Mouse (Mus musculus) left cerebral cortex, postnatal 25 days (tissue): ENCODE measurements around the gene Pithd1. TPM values are rescaled to one million over a fixed set of nuclear protein-coding genes. Genes with fewer than 3 reads are reported as not detected.
"Not testable (repeated sequence)": the region's sequence is repeated elsewhere in the genome, so short reads cannot be mapped to it uniquely, and the experiment has no call there.

Experiments
- DNase-seq, 2 experiments: peaks; one replicate each; pipeline ENCODE4 v3.0.0; 2022; ENCODE audit warnings: low spot score in 2 of 2, mixed read lengths in 1 of 2
- intact Hi-C: fragments of 180-260 bp; cut with DNase I; formaldehyde crosslinking; loops from one replicate; pipeline ENCODE4 v1.15.1; 2025
- total RNA-seq, 2 experiments: library from RNA; stranded (reverse); gene quantifications; 2 replicates each; pipeline ENCODE4 v1.2.3; 2021

Pithd1 gene
- total RNA-seq, 2 experiments from 2014 or later = 82.1 to 84.3 TPM

- DNase-seq = no peak
- intact Hi-C loops = no loop called here
Measured at GRCm38 (mm10) chr4:135993941-135994340, 6.9 kb upstream of the Pithd1 start.

GRCm38 (mm10) chr4:135987714-135988113 is 650 bp upstream of the Pithd1 start:
- peak in 1 of 2 experiments; percentile 58 for DNase-seq
- intact Hi-C loops = no loop called here

- DNase-seq = no peak
- intact Hi-C loops = no loop called here
Measured at GRCm38 (mm10) chr4:135986301-135986942, 642 bp downstream of the Pithd1 start.

- DNase-seq = no peak
- intact Hi-C loops = no loop called here
Measured at GRCm38 (mm10) chr4:135985769-135986168, 1.3 kb downstream of the Pithd1 start.

- no peak for DNase-seq
- intact Hi-C loops = no loop called here
Measured at GRCm38 (mm10) chr4:135985193-135985592, 1.9 kb downstream of the Pithd1 start.

- no peak for DNase-seq
Measured at GRCm38 (mm10) chr4:135984556-135984955, 2.5 kb downstream of the Pithd1 start.

DNA sequence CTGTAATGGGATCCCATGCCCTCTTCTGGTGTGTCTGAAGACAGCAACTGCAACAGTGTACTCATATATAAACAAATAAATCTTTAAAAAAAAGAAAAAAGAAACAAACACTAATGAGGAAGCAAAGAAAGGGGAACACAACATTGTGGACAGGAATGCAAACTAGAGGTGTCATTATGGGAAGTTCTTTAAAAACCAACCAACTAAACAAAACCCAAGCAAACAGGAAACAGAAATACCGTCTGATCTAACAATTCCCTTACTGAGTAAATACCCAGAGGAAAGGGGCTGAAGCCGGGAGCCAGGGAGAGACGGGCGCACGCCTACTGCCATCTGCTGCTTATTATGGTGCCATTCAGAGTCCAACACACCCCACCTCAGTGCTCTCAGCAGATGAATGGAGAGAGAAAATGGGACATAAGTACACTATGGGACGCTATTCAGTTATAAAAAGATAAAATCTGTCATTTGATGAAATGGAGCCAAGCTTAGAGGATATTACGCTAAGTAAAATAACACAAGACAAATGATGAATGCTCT is 5.5 kb downstream of the Pithd1 start:
- intact Hi-C loops = no loop called here
- DNase-seq = peak; percentile 71 to 93

More at GRCm38 (mm10) chr4:135984556-135984955, 2.5 kb downstream of the Pithd1 start:
- intact Hi-C loops = no loop called here

- DNase-seq, intact Hi-C loops: not testable (repeated sequence)
Measured at GRCm38 (mm10) chr4:135980223-135980622, 6.8 kb downstream of the Pithd1 start.

GRCm38 (mm10) chr4:135976146-135976545 is 10.9 kb downstream of the Pithd1 start:
- no peak for DNase-seq
- intact Hi-C loops = no loop called here

DNA sequence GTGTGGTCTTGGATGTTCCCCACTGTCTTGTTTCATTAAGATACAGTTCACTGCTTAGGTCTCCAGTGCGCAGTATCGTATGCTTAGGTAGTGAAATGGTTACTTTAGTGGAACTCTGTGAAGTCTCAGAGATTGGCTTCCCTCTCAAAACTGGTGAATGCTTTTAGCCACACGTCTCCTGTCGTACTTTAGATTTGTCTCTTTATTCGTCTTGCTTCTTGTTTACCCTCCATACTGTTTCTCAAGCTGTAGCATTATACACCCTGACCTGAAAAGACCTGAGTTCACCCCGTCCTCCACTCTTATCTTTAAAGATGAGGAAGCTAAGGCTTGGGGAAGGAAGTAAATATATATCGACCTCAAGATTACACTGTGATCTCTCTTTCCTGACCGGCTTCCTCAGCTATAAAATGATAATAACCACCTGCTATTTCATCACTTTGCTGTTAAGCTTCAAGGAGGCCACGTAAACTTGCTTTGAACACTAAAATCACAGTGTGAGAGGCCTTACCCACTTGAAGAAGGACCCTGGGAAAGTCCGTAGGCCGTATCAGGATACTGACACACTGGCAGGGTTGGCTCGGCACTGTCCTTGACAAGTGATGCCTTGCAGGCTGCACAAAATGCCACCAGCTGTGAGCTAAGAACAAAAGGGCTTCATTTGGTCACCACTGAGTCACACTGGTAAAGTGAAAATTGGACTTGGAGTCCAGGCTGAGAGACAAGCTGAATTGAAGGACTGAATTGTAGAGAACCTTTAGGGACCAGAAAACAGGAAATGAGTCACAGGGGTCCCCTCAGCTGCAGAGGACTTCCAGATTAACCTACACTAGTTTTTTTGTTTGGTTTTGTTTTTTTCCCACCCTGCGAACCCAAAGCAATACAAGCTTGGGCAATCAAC is 13.9 kb downstream of the Pithd1 start:
- intact Hi-C loops = loop anchor here (1.0 kb wide), 1 partner anchor 10 kb away; the partner anchor contains the start of gene Gale
- no peak for DNase-seq

GRCm38 (mm10) chr4:135972556-135972906 is 14.5 kb downstream of the Pithd1 start, which contains the start of gene Lypla2:
Gene Lypla2, minus strand, starts transcription at chr4:135972626.
- intact Hi-C loops = loop anchor here (1.0 kb wide), 1 partner anchor 9 kb away; the partner anchor contains the start of gene Gale
- DNase-seq = peak; percentile 89 to 94

GRCm38 (mm10) chr4:135971805-135972555 is 15.1 kb downstream of the Pithd1 start:
- intact Hi-C loops = loop anchor here (1.0 kb wide), 1 partner anchor 9 kb away; the partner anchor contains the start of gene Gale

GRCm38 (mm10) chr4:135970585-135970984 is 16.5 kb downstream of the Pithd1 start:
- no peak for DNase-seq
- intact Hi-C loops = no loop called here

More at GRCm38 (mm10) chr4:135971805-135972555, 15.1 kb downstream of the Pithd1 start:
- no peak for DNase-seq

GRCm38 (mm10) chr4:135969070-135969750 is 17.9 kb downstream of the Pithd1 start:
- DNase-seq = no peak
- intact Hi-C loops = no loop called here

GRCm38 (mm10) chr4:135968271-135968869 is 18.7 kb downstream of the Pithd1 start:
- DNase-seq = no peak
- intact Hi-C loops = no loop called here

- intact Hi-C loops = no loop called here
Measured at GRCm38 (mm10) chr4:135967086-135967760, 19.8 kb downstream of the Pithd1 start.

GRCm38 (mm10) chr4:135966283-135966682 is 20.8 kb downstream of the Pithd1 start:
- DNase-seq = no peak
- intact Hi-C loops = no loop called here

More at GRCm38 (mm10) chr4:135967086-135967760, 19.8 kb downstream of the Pithd1 start:
- DNase-seq = no peak

DNA sequence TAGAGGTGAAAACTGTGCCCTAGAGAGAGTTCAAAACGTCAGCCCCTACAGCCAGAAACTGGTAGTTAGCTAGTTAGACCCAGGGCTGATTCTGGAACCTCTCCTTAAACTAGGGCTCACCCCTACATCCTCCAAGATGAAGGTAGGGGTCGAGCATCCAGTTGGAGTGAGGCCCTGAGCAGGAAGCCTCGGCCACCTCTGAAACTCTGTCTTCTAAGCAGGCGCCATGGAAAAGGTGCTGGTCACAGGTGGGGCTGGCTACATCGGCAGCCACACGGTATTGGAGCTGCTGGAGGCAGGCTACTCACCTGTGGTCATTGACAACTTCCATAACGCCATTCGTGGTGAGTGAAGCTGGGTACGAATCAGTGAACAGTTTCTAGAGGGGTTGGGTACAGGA is 22.0 kb downstream of the Pithd1 start:
- no peak for DNase-seq
- intact Hi-C loops = no loop called here
